Mouse (Mus musculus) layer of hippocampus, adult 18-20 months (tissue): ENCODE measurements around the gene Bcat1. TPM values are rescaled to one million over a fixed set of nuclear protein-coding genes. Genes with fewer than 3 reads are reported as not detected.

Experiments used
- DNase-seq, 2 experiments: peaks; one replicate each; pipeline ENCODE4 v3.0.0; 2022; ENCODE audit warnings: low spot score in 2 of 2
- total RNA-seq, 2 experiments: library from RNA; stranded (reverse); gene quantifications; 2 replicates each; pipeline ENCODE4 v1.2.3; 2021

Bcat1 gene
- total RNA-seq, 2 experiments from 2014 or later, result 109 to 111 TPM

DNA sequence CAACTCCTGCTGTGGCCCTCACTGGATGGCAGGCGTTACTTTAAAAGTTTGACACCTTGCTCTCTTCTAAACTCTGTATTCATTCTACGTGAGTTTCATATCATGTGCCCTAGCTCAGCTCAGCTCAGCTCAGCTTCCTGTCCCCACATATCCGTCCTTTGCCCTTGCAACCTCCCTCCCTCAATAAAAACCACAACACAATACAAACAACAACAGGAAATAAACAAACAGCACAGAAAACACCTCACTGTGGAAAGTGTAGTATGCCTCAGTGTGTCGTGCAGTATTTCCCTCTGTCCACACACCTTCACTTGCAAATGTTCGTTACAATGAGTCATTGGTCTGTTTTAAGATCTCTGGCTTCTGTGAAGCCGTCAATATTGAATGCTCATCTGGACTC, 123.1 kb downstream of the Bcat1 start:
- no peak for DNase-seq

- no peak for DNase-seq
Observed at GRCm38 (mm10) chr6:144944435-144945365, 131.3 kb downstream of the Bcat1 start.

Other genes with a start within 250 kb of the Bcat1 start
- gene Lrmp, start 39.5 kb upstream of the Bcat1 start, total RNA-seq, result 1 to 10 TPM; 3.5 to 4.5 TPM
- gene Casc1, start 134.8 kb upstream of the Bcat1 start, total RNA-seq, result 1 to 10 TPM; 1.0 to 1.3 TPM
- gene Etfrf1, start 134.9 kb upstream of the Bcat1 start, total RNA-seq, result 10 to 100 TPM; 26.5 to 26.9 TPM
- 10 to 100 TPM; 72.4 to 81.0 TPM for gene Kras, start 174.1 kb upstream of the Bcat1 start, total RNA-seq